Mouse (Mus musculus) left cerebral cortex, adult 9 months (tissue): ENCODE measurements at regions not wholly inside any gene's neighbourhood (a gene's known extent, or its start where the extent isn't known, plus 50 kb on each side); places are given as distances from the start of the nearest gene placed in this dataset.

Experiments
- DNase-seq, 2 experiments: peaks; one replicate each; pipeline ENCODE4 v3.0.0; 2022; ENCODE audit warnings: low spot score in 2 of 2

DNA sequence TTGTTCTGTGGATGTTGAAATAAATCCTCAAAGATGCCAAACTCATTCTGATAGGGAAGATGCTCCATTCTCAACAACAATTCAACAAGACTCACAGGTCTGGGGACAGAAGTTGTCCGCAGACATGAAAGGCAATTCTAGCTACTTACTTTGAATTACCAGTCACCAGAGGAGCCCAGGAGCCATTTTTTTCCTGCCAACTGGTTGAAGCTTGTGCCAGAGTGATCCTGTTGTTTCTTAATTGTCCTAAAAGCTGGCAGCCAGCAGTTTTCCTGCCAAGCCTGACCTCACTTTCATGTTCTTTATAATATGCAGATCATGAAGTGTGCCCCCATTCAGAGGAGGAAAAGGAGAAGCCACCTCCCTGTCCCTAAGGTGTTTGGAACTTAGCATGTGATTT, 110.0 kb upstream of the Ankrd1 start:
- DNase-seq: no peak

GRCm38 (mm10) chr19:36235131-36235530, 113.0 kb upstream of the Pcgf5 start:
- no peak for DNase-seq

- DNase-seq: no peak
Measured at GRCm38 (mm10) chr19:36236576-36237345, 111.3 kb upstream of the Pcgf5 start.

DNA sequence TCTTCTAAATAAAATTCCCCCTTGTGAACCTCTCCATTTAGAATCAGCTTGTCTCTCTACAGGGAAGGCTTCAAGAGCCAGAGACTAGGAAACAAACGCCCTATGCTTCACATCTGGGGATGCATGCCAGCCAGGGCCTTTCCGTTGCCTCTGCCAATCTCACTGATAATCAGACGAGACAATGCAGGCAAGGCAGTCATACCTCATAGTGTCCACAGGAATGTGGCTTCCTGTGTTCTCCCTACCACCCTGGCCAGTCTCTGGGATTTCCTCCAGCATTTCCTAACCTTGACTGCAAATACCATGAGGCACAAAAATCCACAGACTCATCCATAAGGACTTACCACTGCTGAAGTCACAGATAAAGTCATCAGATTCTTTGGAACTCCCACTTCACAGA, 110.4 kb upstream of the Pcgf5 start:
- no peak for DNase-seq

DNA sequence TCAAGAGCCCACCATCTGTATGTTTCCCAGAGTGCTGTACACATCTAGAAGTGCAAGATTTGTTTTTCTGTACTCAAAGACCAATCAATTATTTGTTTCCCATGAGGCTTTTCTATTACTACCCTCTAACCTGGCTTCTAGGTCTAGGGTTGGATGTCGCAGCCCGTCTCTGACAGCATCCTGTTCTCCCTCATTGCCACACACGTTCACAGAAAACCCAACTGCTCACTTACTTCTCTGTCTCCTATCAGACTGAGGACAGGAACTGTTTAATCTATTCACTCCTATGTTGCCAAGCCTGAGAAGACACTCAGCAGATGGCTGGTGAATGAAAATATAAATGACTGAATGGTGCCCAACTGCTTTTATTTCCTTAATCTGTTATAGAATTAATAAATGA, 109.6 kb upstream of the Pcgf5 start:
- no peak for DNase-seq

GRCm38 (mm10) chr19:36242396-36242795, 105.7 kb upstream of the Pcgf5 start:
- DNase-seq: no peak

- DNase-seq: no peak
Measured at GRCm38 (mm10) chr19:36242946-36243345, 105.2 kb upstream of the Pcgf5 start.

GRCm38 (mm10) chr19:36252522-36252921, 95.6 kb upstream of the Pcgf5 start:
- no peak for DNase-seq

GRCm38 (mm10) chr19:36257748-36258538, 90.2 kb upstream of the Pcgf5 start:
- peak; percentile 5 to 50 for DNase-seq

GRCm38 (mm10) chr19:36261819-36262218, 86.3 kb upstream of the Pcgf5 start:
- no peak for DNase-seq

GRCm38 (mm10) chr19:36263923-36264322, 84.2 kb upstream of the Pcgf5 start:
- no peak for DNase-seq

GRCm38 (mm10) chr19:36264397-36264796, 83.7 kb upstream of the Pcgf5 start:
- no peak for DNase-seq

DNA sequence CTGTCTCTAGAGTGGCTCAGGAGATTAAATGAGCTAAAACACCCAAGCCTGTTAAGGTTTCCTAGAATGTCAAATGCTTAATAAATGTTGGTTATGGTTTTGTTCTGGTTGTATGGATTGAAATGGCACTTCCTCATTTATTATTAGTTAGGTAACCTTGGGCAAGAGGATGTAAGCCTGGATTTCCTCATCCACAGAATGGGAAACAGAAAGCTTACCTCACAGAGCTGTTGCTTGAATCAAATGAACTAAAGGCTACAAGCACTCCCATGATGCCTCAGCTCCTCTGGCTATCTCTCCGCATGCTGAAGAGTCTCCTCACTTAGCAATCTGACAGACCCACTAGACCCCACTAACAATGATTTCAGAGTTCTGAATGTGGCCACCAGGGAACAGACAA, 82.8 kb upstream of the Pcgf5 start:
- DNase-seq: no peak

GRCm38 (mm10) chr19:36266346-36266745, 81.8 kb upstream of the Pcgf5 start:
- no peak for DNase-seq

DNA sequence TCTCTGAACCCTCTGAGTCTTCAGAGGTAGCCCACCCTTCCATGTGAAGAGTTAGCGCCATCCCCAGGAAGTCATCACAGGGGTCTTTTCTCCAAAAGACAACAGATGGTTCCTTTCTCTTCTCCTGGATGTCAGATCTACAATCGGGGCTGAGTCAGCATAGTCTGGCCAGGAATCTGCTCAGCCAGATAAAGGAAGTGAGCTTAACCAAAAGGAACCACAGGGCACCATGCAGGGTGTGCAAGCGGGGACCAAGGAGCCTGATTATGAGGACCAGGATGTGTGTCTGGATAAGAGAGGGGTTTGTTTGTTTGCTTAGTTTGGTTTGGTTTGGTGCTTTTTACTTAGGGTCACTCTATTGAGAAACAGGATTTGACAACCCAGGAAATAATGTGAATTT, 74.6 kb upstream of the Pcgf5 start:
- no peak for DNase-seq

DNA sequence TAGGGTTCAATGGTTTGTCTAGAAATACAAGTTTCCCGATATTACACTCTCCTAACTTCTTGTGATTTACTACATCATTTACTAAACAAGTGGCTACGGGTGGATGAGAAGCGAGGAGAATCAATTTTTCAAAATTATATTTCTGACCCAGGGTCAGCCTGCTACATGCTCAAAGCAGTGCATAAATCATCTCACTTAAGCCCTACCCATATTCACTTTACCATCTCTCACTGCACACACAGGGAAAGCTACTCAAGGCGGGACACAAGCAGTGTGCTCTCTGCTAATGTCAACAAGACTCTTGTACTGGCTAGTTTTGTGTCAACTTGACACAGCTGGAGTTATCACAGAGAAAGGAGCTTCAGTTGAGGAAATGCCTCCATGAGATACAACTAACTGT, 62.6 kb upstream of the Pcgf5 start:
- no peak for DNase-seq

- no peak for DNase-seq
Measured at GRCm38 (mm10) chr19:36290778-36291177, 57.3 kb upstream of the Pcgf5 start.

DNA sequence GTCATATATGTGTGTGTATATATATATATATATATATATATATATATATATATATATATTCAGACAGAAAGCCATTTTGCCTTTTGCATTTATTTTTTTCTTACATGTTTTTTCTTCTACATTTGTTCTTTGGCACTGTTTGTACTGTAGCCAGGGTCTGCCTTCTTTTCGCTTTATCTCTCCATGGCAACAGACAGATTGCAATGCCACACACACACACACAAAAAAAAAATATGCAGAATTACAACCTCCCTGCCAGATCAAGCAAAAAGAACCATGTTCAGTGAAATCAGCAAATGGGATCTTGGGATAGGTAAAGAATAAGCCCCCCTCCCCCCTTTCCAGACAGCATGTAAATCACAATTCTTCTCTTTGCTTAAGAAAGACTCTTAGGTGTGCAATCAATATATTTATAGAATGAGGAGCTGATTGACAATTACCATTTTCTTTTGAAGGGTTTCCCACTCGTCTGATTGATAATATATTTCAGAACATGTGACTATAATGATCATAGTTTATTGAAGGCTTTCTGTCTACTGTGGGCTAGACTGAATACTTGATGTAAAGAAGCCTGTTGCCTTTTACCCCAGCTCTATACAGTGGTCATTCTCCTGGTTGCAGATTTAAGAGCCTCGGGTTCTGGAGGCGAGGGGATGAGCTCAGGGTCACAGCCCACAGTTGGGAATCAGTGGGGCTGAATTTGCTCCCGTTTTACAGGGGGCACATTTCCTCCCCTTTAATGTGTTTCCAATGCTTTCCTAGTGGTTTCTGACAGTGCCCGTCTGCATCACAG, 54.7 kb upstream of the Pcgf5 start:
- DNase-seq: no peak
